Mouse (Mus musculus) adrenal gland, postnatal 36 days (tissue): ENCODE data around the gene Cbfb. TPM values are rescaled to one million over a fixed set of nuclear protein-coding genes. Genes with fewer than 3 reads are reported as not detected.
"Not testable (repeated sequence)": the region's sequence is repeated elsewhere in the genome, so short reads cannot be mapped to it uniquely, and the experiment has no call there.

Experiments used
- DNase-seq, 2 experiments: peaks; one replicate each; pipeline ENCODE4 v3.0.0; 2021; ENCODE audit warnings: mixed read lengths in 1 of 2
- total RNA-seq, 2 experiments: library from RNA; stranded (reverse); gene quantifications; 2 replicates each; pipeline ENCODE4 v1.2.3; 2021

Gene Cbfb
- total RNA-seq, 2 experiments from 2014 or later = 74.1 to 104 TPM

DNA sequence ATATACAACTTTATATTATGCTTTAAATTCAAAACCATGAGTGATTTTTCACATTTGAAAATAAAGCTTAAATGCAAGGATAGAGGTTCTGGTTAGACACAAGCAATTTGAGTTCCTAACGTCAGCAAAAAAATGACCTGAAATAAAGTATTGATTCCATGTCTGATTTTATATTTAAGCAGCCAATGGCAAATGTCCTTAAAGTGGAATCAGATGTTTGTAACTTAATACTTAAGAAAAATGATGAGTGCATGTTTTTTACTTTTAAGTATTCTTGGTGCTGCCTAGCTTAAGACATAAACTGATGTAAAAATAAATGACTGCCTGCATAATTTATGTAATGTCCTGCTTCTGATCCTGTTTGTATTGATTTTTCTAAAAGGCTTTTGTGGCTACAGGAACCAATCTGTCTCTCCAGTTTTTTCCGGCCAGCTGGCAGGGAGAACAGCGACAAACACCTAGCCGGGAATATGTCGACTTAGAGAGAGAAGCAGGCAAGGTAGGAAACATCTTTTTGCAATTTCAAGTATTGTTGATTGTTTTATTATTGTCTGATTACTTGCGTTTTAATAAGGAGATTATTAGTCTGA lies 7.8 kb downstream of the Cbfb start:
- DNase-seq = no peak

DNA sequence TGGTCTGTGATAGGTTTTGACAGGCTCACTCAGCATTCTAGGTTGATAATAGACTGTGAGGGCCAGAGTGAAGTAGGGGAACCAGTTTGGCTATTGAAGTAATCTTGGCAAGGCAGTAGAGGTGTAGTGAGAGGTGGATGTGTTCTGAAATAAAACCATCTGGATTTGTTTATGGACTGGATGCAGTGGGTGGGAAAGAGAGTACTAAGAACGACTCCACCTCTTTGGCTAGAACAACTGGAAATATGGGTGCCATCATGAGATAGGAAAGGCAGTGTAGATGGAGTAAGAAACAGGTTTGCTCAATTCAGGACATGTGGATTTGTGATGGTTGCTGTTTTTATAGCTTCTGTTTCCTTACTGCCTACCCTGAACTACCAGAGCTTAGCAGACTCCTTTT lies 11.7 kb downstream of the Cbfb start:
- no peak for DNase-seq

DNA sequence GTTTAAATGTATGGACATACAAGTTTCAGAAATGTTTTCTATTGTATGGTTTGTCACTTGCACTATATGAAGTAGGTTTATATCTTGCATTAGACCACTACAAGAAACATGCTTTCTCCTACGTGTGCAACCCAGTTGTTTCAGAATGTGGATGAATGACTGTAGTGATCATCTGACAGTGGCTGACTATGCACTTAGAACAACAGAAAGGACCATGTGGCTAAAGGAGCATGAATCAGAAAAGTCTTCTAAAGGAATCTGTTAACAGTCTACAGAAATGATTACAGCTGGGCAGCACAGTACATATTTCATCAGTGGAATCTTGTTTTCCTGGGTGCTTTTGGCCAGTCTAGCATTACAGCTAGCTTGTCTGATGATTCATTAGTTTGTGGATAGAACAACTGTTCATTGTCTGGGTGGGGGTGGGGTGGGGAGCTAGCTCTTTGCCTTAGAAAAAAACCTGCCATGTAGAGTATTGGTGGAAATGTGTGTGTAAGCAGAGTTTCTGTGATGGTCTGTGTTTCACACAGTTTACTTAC lies 16.1 kb downstream of the Cbfb start:
- no peak for DNase-seq

DNA sequence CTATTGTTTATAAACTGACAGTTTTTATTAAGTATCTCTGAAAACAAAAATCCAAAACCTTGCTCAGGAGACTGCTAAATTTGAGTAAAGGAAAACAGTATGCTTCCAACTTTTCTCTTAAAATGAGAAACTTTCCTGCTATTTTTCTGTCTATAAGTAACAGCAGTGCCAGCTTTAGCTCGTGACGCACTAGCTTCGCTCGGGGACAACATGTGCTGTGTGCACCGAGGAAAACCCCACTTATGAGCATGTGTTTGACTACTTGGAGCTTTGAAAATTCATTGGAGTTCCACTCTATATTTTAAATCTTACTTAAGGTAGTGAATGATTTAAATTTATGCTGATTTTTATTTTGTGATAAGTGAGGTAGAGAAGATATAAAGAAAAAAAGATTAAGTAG lies 21.7 kb downstream of the Cbfb start:
- DNase-seq = no peak

DNA sequence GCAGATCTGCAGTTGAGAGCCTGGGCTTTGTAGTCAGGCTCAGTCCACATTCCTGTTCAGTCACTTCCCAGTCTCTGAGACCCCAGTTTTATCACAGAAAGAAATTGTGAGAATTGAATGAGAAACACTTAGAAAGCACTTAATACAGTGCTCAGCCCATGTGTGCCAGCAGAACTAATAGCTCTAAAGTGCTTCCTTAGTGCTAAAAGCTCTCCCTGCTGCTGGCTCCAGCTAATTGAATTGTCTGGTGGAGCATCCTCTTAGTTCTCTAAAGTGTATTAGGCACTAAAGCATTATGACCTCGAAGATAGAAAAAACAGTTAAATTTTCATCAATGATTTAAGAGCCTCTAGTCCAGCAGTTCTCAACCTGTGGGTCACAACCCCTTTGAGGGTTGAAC lies 35.3 kb downstream of the Cbfb start:
- no peak for DNase-seq

DNA sequence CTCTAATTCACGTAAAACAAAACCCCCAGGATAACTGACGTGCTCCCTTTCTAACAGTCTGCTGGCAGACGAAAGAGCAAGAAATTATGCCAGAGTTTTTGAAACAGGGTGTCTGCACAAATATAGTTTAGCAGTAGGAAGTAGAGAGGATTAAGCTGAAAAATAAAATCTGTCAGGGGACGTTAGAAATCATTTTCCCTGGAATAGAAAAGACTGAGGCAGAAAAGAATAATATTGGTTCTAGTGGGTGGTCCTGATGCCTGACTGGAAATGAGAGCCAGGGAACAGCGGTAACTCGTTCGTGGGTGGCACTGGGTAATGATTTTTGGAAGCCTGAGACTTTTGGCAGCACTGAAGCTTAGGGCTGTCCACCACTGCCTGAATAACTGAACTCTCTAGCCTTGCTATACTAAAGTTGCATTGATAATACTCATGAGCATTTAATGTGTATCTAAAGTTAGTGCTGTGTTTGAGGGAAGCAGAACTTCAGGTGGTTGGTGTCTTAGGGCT lies 36.3 kb downstream of the Cbfb start:
- no peak for DNase-seq

DNA sequence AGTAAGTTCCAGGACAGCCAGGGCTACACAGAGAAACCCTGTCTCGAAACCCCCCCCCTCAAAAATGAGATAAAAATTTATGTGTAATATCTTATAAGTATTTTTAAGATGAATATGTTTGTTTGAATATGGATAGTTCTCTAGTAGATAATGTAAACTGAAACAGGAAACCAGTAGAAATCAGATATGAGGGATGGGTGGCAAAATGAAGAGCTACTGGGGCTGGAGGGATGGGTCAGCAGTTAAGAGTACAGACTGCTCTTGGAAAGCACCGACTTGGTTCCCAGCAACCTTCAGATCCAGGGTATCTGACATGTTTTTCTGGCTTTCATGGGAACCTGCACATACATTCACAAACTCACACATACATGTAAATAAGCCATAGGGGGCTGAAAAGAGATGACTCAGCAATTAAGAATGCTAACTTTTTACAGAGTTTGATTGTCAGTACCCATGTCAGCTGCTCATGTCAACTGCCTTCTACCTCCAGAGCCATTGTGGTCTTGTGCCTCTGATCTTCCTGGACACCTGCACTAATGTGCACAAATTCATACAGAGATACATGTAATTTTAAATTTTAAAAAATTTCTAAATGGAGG lies 37.3 kb downstream of the Cbfb start:
- DNase-seq = no peak

DNA sequence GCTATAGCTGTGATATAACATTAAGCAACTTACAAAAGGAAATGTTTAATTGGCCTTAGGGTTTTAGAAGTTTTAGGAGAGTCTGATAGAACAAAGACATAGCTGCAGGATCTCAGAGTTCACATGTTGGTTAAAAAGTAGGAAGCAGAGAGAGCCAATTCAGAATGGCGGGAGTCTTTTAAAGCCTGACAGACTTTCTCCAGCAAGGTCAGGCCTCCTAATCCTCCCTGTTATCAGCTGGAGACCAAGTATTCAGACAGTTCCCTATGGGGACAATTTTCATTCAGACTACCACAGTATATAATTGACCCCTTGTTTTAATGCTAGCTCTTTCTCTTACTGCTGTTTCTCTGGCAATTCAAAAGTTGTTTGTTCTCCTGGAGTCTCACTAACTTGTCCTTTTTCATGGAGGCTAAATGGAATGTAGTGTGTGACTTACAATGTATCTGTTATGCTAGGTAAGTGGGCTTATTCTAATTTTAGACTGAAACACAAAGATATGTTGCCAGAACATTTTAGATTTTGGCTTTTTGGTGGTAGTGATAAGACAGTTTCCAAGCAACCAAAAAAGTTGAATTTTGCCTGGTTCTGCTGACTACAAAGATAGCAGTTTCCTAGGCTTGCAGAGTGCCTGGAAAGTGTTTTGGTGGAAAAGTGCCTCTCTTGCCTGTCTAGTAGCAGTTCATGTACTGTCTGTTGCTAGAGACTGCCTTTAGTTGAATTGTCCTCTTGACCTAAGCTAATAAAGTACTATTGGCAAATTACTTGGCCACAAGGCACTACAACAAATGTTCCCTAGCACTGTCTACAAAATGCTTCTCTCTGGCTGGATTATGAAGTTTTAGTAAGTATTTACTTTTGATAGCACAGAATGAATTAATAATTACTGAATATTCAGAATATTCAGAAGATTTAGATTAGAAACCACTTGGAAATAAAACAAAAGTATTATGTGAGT lies 39.0 kb downstream of the Cbfb start:
- DNase-seq = no peak

DNA sequence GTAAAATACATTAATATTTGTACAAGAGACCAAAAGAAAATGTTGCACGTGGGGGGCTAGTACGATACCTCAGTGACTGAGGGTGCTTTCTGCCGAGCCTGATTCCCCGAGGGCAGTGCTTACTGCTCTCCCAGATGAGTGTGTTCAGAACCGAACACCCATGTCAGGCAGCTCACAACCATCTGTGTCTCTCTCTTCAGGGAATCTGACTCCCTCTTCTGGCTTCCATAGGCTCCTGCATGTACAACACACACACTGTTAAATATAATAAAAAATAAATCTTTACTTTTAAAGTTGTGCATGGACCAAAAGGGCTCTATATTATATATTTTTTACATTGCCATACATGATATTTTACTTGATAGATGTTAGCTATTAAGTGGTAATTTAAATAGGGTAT lies 43.6 kb downstream of the Cbfb start:
- DNase-seq = no peak

DNA sequence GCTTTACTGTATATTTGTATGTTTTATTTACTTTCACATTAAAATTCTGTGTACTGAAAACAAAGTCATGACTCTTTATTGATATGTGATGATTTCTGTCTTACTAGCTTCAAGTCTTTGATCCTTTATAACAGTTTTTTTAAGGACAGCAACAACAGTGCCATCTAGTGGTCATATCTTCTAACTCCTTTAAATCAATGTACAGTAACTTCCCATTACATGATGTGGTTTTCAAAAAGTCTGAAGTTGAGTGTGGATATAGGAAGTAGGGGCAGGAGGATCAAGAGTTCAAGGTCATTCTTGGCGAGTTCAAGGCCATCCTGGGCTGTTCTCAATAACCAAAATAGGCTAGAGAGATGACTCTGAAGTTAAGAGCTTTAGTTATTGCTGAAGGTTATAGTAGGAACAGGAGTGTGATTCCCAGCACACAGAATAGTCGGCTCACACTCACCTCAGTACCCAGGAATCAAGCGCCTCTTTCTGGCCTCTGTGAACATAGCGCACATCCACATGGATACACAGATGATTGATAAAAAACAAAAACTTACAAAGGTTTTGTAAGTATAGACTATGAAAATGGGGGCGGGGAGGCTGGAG lies 47.5 kb downstream of the Cbfb start:
- no peak for DNase-seq

DNA sequence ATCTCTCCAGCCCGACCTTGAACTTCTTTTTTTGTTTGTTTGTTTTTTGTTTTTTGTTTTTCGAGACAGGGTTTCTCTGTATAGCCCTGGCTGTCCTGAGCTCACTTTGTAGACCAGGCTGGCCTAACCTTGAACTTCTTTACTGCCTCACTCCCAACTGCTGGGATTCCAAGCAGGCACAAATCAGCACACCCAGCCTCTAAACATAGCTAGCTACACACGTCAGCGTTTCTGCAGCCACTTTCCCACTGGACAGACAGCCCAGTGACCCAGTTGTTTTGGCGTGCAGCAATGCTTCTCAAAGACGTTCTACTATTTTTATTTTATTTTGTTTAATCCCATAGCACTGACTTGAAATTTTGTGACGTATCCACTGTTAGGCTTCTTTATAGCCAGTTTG lies 53.4 kb downstream of the Cbfb start:
- DNase-seq = peak in 1 of 2 experiments; percentile 37

DNA sequence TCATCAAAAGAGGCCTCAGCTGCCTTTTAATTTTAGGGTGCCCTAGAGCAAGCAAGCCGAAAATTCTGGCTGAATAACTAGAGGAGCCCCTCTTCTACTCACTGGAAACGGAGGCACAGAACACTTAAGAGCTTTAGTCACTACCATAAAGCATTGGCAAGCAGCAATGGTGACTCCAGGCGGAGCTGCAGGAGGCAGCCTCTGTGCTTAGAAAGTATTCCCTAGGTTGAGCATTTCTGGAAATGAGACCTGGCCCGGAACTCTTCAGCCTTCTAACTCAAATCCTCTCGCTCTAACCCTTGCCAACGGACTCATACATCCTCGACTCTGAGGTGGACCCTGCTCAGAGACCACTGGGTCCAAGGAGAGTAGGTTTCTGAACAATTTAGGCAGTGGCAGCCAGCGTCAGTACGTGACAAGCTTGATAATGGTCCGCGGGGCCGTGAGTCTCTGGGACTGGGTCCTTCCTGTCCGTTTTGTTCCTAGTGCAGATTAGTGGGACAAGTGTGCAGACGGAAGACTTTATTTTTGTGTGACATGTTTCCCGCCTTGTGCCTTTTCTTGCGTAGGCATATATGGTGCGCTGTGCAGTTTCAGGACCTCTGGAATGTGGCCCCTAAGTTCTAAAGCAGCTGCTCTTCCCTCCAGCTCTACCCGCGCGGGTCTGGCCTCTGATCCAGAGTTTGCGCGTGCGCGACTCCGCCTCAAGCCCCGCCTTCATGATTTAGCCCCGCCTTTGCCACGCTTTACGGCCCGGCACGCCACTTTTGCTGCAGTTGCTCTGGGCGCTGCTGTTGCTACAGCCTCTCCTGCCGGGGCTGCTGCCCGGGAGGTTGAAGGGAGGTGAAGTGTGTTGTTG lies 54.2 kb downstream of the Cbfb start, which contains the start of gene D230025D16Rik:
TSS of gene D230025D16Rik (plus strand) at position 733 of the 859 bp plus-strand sequence.
- DNase-seq = peak; percentile 96 to 97

DNA sequence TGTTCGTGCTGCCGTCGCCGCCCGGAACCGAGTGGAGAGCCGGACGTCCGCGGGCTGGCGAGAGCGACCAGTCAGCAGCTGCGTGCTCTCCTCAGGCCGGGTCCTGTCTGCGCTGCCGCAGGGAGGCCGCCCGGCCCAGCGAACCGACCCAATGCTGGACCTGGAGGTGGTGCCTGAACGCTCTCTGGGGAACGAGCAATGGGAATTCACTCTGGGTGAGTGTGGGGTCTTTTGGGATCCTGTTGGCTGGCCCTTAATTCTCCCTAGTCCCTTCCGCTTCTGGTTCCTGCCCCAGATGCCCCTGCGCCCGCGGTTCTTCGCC lies 54.8 kb downstream of the Cbfb start:
- no peak for DNase-seq

DNA sequence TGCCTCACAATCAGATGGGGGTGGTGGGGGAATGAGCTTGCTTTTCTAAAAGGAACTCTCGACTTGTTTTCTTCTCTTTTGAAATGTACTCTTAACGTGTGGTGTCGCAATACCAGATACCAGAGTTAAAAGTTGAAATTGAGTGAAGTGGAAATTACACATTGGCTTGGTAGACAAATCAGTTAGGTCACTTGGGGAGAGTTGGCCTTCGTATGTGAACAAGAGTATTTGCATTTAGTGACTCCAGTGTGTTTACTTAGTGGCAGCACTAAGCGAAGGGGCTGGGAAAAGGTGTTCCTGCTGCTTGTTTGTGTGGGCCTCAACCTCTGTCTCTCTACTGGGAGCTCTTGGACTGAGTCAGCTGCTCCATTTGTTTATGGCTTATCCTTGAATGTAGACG lies 55.4 kb downstream of the Cbfb start:
- DNase-seq = no peak

DNA sequence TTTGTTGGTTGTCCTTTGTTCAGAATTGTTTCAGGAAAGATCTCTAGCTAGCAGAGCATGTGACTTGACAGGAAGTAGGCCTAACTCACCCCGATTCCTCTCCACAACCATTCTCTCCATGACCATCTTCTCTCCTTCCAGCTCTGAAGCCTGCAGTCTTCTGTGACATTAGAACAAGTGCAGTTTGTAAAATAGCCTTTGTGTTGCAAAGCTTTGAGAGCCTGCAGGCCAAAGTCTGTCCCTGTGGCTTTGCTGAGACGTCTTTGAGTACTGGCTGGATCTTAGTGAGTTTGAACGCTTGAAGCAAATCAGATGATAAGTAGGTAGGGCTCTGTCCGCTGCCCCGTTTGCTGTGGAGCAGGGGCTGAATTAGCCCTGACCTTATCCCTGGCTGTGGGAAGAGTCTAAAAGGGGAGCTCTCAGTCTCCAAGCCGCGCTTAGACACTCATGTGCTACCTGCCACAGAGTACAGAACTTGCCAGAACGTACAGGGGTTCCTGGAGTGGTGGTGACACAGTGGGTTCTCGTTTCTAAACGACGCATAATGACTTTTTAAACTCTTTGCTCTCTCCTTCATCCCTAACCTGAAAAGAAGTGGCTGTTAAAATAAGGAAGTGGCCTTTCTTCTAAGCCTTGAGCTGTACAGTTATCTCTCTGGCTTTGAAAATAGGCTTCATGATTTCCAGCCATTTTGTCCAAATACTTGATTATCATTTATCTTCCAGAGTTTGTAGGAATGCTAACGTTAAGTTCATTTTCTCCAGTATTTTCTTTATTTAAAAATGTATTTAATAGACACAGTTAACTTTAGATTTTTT lies 61.2 kb downstream of the Cbfb start:
- DNase-seq = no peak

DNA sequence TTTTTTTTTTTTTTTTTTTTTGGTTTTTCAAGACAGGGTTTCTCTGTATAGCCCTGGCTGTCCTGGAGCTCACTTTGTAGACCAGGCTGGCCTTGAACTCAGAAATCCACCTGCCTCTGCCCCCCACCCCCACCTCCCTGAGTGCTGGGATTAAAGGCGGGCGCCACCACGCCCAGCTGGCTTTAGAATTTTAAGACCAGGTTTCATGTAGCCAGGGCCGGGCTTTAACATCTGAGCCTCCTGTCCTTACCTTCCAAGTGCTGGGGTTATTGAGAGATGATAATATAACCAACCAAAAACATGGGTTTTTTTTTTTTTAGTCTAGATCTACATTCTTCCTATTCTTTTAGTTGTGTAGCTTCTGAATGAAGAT lies 61.8 kb downstream of the Cbfb start:
- DNase-seq = not testable (repeated sequence)

DNA sequence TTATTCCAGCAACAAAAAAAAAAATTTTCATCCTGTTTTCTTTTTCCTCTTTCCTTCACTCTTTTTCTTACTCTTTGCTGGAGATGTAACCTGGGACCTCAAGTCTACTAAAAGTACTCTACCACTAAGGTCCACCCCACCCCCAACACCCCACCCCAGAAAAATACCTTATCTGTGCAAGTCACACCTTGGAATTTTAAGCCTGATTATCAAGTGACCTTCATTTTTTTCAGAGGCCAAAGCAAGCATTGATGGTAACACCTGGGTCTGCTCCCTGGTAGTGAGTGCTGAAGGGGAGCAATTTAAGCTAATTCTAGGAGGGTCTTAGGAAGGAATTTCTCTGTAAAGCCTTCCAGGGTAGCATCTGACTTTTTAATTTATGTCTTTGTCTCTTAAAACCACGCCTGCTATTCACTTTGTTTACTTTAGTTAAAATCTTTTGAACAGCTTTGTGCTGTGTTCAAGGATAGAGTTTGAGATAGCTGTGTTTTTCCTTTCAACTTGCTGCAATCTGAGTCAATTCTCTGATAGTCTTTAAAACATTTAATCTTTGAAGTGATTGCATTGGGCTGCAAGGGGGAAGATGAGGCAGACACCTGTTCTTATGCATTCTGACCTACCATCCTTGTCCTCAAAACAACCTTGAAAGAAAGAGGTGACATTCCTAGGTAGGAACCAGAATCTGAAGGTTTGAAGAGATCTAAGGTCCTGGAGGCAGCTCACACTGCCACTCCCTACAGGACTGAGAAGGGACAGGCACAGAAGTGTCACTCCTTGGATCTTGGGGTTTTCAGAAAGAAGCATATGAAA lies 62.9 kb downstream of the Cbfb start:
- no peak for DNase-seq

DNA sequence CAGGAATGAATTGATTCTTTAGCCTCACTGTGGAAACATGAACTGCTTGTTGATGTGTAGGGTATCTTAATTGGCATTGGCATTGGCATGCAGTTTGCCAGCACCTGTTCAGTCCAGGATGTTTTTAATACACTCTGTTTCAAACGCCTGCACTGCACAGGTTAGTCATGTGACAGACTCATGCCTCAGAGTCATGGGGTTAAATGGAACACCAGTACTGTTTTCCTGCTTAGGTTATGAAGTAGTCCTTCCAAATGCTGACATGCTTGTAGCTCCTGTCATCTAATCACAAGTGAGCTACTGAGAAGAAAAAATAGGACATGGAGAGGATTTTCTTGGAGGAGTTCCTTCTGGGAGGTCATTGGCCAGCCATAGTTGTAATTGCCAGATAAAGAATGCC lies 64.7 kb downstream of the Cbfb start:
- no peak for DNase-seq

DNA sequence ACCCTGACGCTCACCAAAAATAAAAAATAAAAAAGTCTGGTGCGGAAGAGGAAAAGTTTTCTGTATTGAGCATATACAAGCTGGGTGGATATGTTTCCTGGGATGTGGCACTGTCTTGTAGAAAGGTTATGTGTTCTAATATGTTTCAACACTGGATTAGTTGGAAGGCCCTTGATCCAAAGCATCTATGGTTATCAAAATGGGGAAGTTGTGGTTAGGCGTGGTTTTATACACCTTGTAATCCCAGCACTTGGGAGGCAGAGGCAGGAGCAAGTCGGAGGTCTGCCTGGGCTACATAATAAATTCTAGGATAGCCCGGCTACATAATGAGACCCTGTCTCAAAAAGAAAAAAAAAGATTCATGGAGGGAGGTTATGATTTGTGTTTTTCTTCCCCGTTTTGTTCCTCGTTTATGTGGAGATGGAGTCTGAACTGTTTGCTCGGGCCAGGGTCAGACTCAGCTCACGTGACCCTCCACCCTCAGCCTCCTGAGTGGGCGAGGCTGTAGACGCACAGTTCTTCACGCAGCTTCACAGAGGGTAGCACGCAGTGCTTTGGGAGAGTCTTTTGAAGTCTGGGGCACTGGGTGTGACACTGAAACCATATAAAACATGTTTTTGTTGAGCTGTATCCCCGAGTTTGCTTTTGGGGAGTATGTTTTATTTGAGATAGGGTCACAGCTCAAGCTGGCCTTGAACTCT lies 67.1 kb downstream of the Cbfb start:
- no peak for DNase-seq
